Mouse (Mus musculus) gastrocnemius, postnatal 36 days (tissue): ENCODE data around the gene Tbrg4. TPM values are rescaled to one million over a fixed set of nuclear protein-coding genes. Genes with fewer than 3 reads are reported as not detected.

Source experiments
- total RNA-seq, 2 experiments: library from RNA; stranded (reverse); gene quantifications; 2 replicates each; pipeline ENCODE4 v1.2.3; 2021

The Tbrg4 gene
- total RNA-seq, 2 experiments from 2014 or later: 66.8 to 71.7 TPM

Other genes with a start within 250 kb of the Tbrg4 start
- 10 to 100 TPM; 41.1 to 53.3 TPM for gene Zmiz2, start 237.0 kb downstream of the Tbrg4 start, total RNA-seq
- gene Ppia, start 210.6 kb downstream of the Tbrg4 start, total RNA-seq: 100 to 1,000 TPM; 206 to 211 TPM
- gene H2afv, start 181.6 kb downstream of the Tbrg4 start, total RNA-seq: 10 to 100 TPM; 36.4 to 49.2 TPM
- 10 to 100 TPM; 19.7 to 20.7 TPM for gene Purb, start 150.2 kb downstream of the Tbrg4 start, total RNA-seq
- gene Myo1g, start 105.1 kb downstream of the Tbrg4 start, total RNA-seq: 1 to 10 TPM; 1.3 to 1.7 TPM
- gene Ccm2, start 79.2 kb downstream of the Tbrg4 start, total RNA-seq: 10 to 100 TPM; 24.4 to 26.6 TPM
- gene Nacad, start 20.0 kb downstream of the Tbrg4 start, total RNA-seq: under 1 TPM; 0.20 to 0.42 TPM
- not detected for gene Wap, start 12.6 kb upstream of the Tbrg4 start, total RNA-seq
- under 1 TPM in 1 of 2 experiments, not detected in 1; 0.81 TPM for gene Ramp3, start 32.5 kb upstream of the Tbrg4 start, total RNA-seq
- not detected for gene Gm11983, start 211.6 kb upstream of the Tbrg4 start, total RNA-seq